Mouse (Mus musculus) heart, adult 9 months (tissue): ENCODE measurements at regions not wholly inside any gene's neighbourhood (a gene's known extent, or its start where the extent isn't known, plus 50 kb on each side); places are given as distances from the start of the nearest gene placed in this dataset.

Experiments used
- DNase-seq, 2 experiments: peaks; one replicate each; pipeline ENCODE4 v3.0.0; 2022; ENCODE audit warnings: low spot score in 2 of 2

- DNase-seq: no peak
These were observed 361.6 kb upstream of the Sptlc3 start for GRCm38 (mm10) chr2:139132121-139132520.

GRCm38 (mm10) chr2:139147004-139147403, 346.7 kb upstream of the Sptlc3 start:
- no peak for DNase-seq

- no peak for DNase-seq
These were observed 314.1 kb upstream of the Sptlc3 start for GRCm38 (mm10) chr2:139179641-139180040.

- no peak for DNase-seq
These were observed 295.4 kb upstream of the Sptlc3 start for GRCm38 (mm10) chr2:139198281-139198680.

GRCm38 (mm10) chr2:139207649-139208048, 286.1 kb upstream of the Sptlc3 start:
- DNase-seq: no peak

GRCm38 (mm10) chr2:139220757-139221400, 272.8 kb upstream of the Sptlc3 start:
- DNase-seq: no peak

GRCm38 (mm10) chr2:139230453-139230852, 263.3 kb upstream of the Sptlc3 start:
- DNase-seq: no peak

- DNase-seq: no peak
These were observed 243.6 kb upstream of the Sptlc3 start for GRCm38 (mm10) chr2:139250138-139250537.

- DNase-seq: no peak
These were observed 226.6 kb upstream of the Sptlc3 start for GRCm38 (mm10) chr2:139267119-139267518.

GRCm38 (mm10) chr2:139276581-139276980, 217.1 kb upstream of the Sptlc3 start:
- no peak for DNase-seq

- DNase-seq: no peak
These were observed 216.1 kb upstream of the Sptlc3 start for GRCm38 (mm10) chr2:139277571-139277970.

- no peak for DNase-seq
These were observed 212.7 kb upstream of the Sptlc3 start for GRCm38 (mm10) chr2:139281056-139281455.

- no peak for DNase-seq
These were observed 209.4 kb upstream of the Sptlc3 start for GRCm38 (mm10) chr2:139284315-139284714.

- DNase-seq: no peak
These were observed 207.3 kb upstream of the Sptlc3 start for GRCm38 (mm10) chr2:139286446-139286845.

- DNase-seq: no peak
These were observed 195.1 kb upstream of the Sptlc3 start for GRCm38 (mm10) chr2:139298541-139299152.

GRCm38 (mm10) chr2:139311401-139311812, 182.3 kb upstream of the Sptlc3 start:
- no peak for DNase-seq

GRCm38 (mm10) chr2:139312053-139312452, 181.7 kb upstream of the Sptlc3 start:
- DNase-seq: no peak

- no peak for DNase-seq
These were observed 171.2 kb upstream of the Sptlc3 start for GRCm38 (mm10) chr2:139322509-139322908.

- no peak for DNase-seq
These were observed 168.2 kb upstream of the Sptlc3 start for GRCm38 (mm10) chr2:139325501-139325900.

GRCm38 (mm10) chr2:139334681-139335080, 159.0 kb upstream of the Sptlc3 start:
- no peak for DNase-seq

- no peak for DNase-seq
These were observed 155.5 kb upstream of the Sptlc3 start for GRCm38 (mm10) chr2:139338240-139338639.

- no peak for DNase-seq
These were observed 137.3 kb upstream of the Sptlc3 start for GRCm38 (mm10) chr2:139356280-139357010.
